Mouse (Mus musculus): ENCODE data around the gene Gpc6.

Gene Gpc6

GRCm38 (mm10) chr14:116947939-116948591 is 22.9 kb downstream of the Gpc6 start:
- no peak for DNase-seq (ENCODE audit: low spot score)

GRCm38 (mm10) chr14:116957154-116957553 is 32.0 kb downstream of the Gpc6 start:
- no peak for DNase-seq (ENCODE audit: low spot score)

- no peak for DNase-seq (ENCODE audit: low spot score)
These were observed 39.7 kb downstream of the Gpc6 start for GRCm38 (mm10) chr14:116964837-116965236.

GRCm38 (mm10) chr14:116974708-116975107 is 49.6 kb downstream of the Gpc6 start:
- no peak for DNase-seq (ENCODE audit: low spot score)

- DNase-seq (ENCODE audit: low spot score): no peak
These were observed 50.1 kb downstream of the Gpc6 start for GRCm38 (mm10) chr14:116975224-116975623.

- no peak for DNase-seq (ENCODE audit: low spot score)
These were observed 52.1 kb downstream of the Gpc6 start for GRCm38 (mm10) chr14:116977259-116977658.

- no peak for DNase-seq (ENCODE audit: low spot score)
These were observed 54.7 kb downstream of the Gpc6 start for GRCm38 (mm10) chr14:116979714-116980382.

- no peak for DNase-seq (ENCODE audit: low spot score)
These were observed 56.6 kb downstream of the Gpc6 start for GRCm38 (mm10) chr14:116981711-116982110.

- no peak for DNase-seq (ENCODE audit: low spot score)
These were observed 62.2 kb downstream of the Gpc6 start for GRCm38 (mm10) chr14:116987341-116987740.

- no peak for DNase-seq (ENCODE audit: low spot score)
These were observed 75.3 kb downstream of the Gpc6 start for GRCm38 (mm10) chr14:117000376-117000775.

- DNase-seq (ENCODE audit: low spot score): no peak
These were observed 77.2 kb downstream of the Gpc6 start for GRCm38 (mm10) chr14:117002313-117002712.

GRCm38 (mm10) chr14:117008781-117009180 is 83.7 kb downstream of the Gpc6 start:
- DNase-seq (ENCODE audit: low spot score): no peak

GRCm38 (mm10) chr14:117012969-117013368 is 87.9 kb downstream of the Gpc6 start:
- DNase-seq (ENCODE audit: low spot score): no peak

- DNase-seq (ENCODE audit: low spot score): no peak
These were observed 88.5 kb downstream of the Gpc6 start for GRCm38 (mm10) chr14:117013554-117014117.

GRCm38 (mm10) chr14:117015333-117015922 is 90.3 kb downstream of the Gpc6 start:
- DNase-seq (ENCODE audit: low spot score): no peak

GRCm38 (mm10) chr14:117022180-117022799 is 97.2 kb downstream of the Gpc6 start:
- no peak for DNase-seq (ENCODE audit: low spot score)

- no peak for DNase-seq (ENCODE audit: low spot score)
These were observed 109.0 kb downstream of the Gpc6 start for GRCm38 (mm10) chr14:117034146-117034545.

- DNase-seq (ENCODE audit: low spot score): no peak
These were observed 115.9 kb downstream of the Gpc6 start for GRCm38 (mm10) chr14:117041017-117041416.

GRCm38 (mm10) chr14:117048951-117049350 is 123.8 kb downstream of the Gpc6 start:
- no peak for DNase-seq (ENCODE audit: low spot score)

- DNase-seq (ENCODE audit: low spot score): no peak
These were observed 125.8 kb downstream of the Gpc6 start for GRCm38 (mm10) chr14:117050877-117051276.

- no peak for DNase-seq (ENCODE audit: low spot score)
These were observed 128.2 kb downstream of the Gpc6 start for GRCm38 (mm10) chr14:117053361-117053760.

- DNase-seq (ENCODE audit: low spot score): no peak
These were observed 130.0 kb downstream of the Gpc6 start for GRCm38 (mm10) chr14:117055134-117055533.

- no peak for DNase-seq (ENCODE audit: low spot score)
These were observed 136.0 kb downstream of the Gpc6 start for GRCm38 (mm10) chr14:117061078-117061477.

All from urinary bladder, postnatal 25 days (tissue).